ENCODE assay signal across 8 mouse cellular contexts in genomic region chr8:87715731-87716682, GRCm38 (mm10).
A peak's percentile ranks its signal among the peaks of the same experiment; 100 is the strongest.
DNase-seq lines count a peak whose midpoint lies in the region; ATAC-seq and TF ChIP-seq lines count a peak whose summit lies in the region.

No protein-coding gene starts in this region.

- H3K9me3 ChIP-seq in forebrain, embryonic 10.5 days = no peaks in the 10 kb centered on the region
- H3K9me3 ChIP-seq in heart, embryonic 15.5 days (replicated peaks) = no peaks in the 10 kb centered on the region
- H3K9me3 ChIP-seq in liver, embryonic 14.5 days (ENCODE audit: control insufficient read depth, low read length) = no peaks in the 10 kb centered on the region

- TF ChIP-seq POLR2A in brain, embryonic 14.5 days (IDR thresholded peaks at IDR 0.05; ENCODE audit: borderline replicate concordance, extremely low read depth, insufficient read depth, insufficient read length, poor library complexity, severe bottlenecking) = no peak
- TF ChIP-seq POLR2A in olfactory bulb, adult 2 months (IDR thresholded peaks at IDR 0.05; ENCODE audit: insufficient read depth, low read depth, low read length) = no peak

- H3K4me3 ChIP-seq in forebrain, embryonic 10.5 days = peak overlapping the region; percentile 41
- peak overlapping the region; percentile 22 for H3K4me3 ChIP-seq in heart, embryonic 15.5 days
- no peak overlapping the region for H3K4me3 ChIP-seq in liver, embryonic 14.5 days (ENCODE audit: insufficient read depth in 1 of 2, low read depth in 2 of 2, low read length in 2 of 2)
- no peak overlapping the region for H3K4me3 ChIP-seq in olfactory bulb, adult 2 months (ENCODE audit: insufficient read depth, low read depth, low read length)

- TF ChIP-seq EP300 in liver, embryonic 14.5 days (IDR thresholded peaks at IDR 0.05; ENCODE audit: low read depth) = no peak

- no peak overlapping the region for H3K9ac ChIP-seq in heart, embryonic 15.5 days
- no peak overlapping the region for H3K9ac ChIP-seq in liver, embryonic 14.5 days (replicated peaks)

- H3K4me1 ChIP-seq in forebrain, embryonic 10.5 days = peaks cover 77% of the 10 kb centered on the region
- H3K4me1 ChIP-seq in heart, embryonic 15.5 days (replicated peaks) = peaks cover 13% of the 10 kb centered on the region
- H3K4me1 ChIP-seq in liver, embryonic 14.5 days (replicated peaks; ENCODE audit: control insufficient read depth in 2 of 2, insufficient read depth in 2 of 2, low read length in 1 of 2) = no peaks in the 10 kb centered on the region
- H3K4me1 ChIP-seq in olfactory bulb, adult 2 months (ENCODE audit: control insufficient read depth, insufficient read depth, low read length) = peaks cover 8% of the 10 kb centered on the region

- 0 out of 2 replicates have a peak, but pooled peaks cover 8% of the 10 kb centered on the region for H3K36me3 ChIP-seq in forebrain, embryonic 10.5 days (replicated peaks)
- no peaks in the 10 kb centered on the region for H3K36me3 ChIP-seq in heart, embryonic 15.5 days
- H3K36me3 ChIP-seq in liver, embryonic 14.5 days (replicated peaks; ENCODE audit: control insufficient read depth, insufficient read depth, low read depth) = no peaks in the 10 kb centered on the region

- peak; percentile 91 for TF ChIP-seq CTCF in brain, embryonic 14.5 days (IDR thresholded peaks at IDR 0.05; ENCODE audit: borderline replicate concordance, extremely low read depth, insufficient read depth, insufficient read length)
- peak; percentile 86 for TF ChIP-seq CTCF in liver, embryonic 14.5 days (IDR thresholded peaks at IDR 0.05; ENCODE audit: low read depth)
- peak; percentile 69; the same call in 1 of the 2 replicates for TF ChIP-seq CTCF in olfactory bulb, adult 2 months (IDR thresholded peaks at IDR 0.05; ENCODE audit: insufficient read depth, low read depth, low read length)

- peak overlapping the region; percentile 84 for H3K27ac ChIP-seq in forebrain, embryonic 10.5 days
- no peak overlapping the region for H3K27ac ChIP-seq in heart, embryonic 15.5 days
- no peak overlapping the region for H3K27ac ChIP-seq in liver, embryonic 14.5 days
- H3K27ac ChIP-seq in olfactory bulb, adult 2 months (ENCODE audit: insufficient read depth, low read depth, low read length) = no peak overlapping the region

- peak; percentile 21 for DNase-seq in CD4-positive helper T cell, adult 2 months (ENCODE audit: low read depth, low spot score)
- peak; percentile 87 for DNase-seq in brain, embryonic 14.5 days (ENCODE audit: low read depth)
- peak; percentile 72 for DNase-seq in forebrain, embryonic 10.5 days (ENCODE audit: extremely low spot score, low spot score)
- DNase-seq in kidney, postnatal 36 days = peak; percentile 65 to 91
- peak in 1 of 3 experiments; percentile 6 for DNase-seq in liver, embryonic 14.5 days (ENCODE audit: low read depth in 3 of 3, low spot score in 3 of 3)
- DNase-seq in thymus, postnatal 0 days (ENCODE audit: low spot score) = peak; percentile 60

- H3K27me3 ChIP-seq in forebrain, embryonic 10.5 days (ENCODE audit: poor library complexity, severe bottlenecking) = no peaks in the 10 kb centered on the region
- 0 out of 2 replicates have a peak, but pooled peaks cover 3% of the 10 kb centered on the region for H3K27me3 ChIP-seq in heart, embryonic 15.5 days
- H3K27me3 ChIP-seq in liver, embryonic 14.5 days (ENCODE audit: control insufficient read depth, insufficient read depth, low read length) = no peaks in the 10 kb centered on the region

- WGBS in forebrain, embryonic 10.5 days = 7% methylated on average over 24 of the region's 24 CpGs
- 9% methylated on average over 24 of the region's 24 CpGs for WGBS in heart, embryonic 15.5 days
- WGBS in liver, embryonic 14.5 days (ENCODE audit: insufficient replicate concordance) = 27% methylated on average over 24 of the region's 24 CpGs
- 25% methylated on average over 24 of the region's 24 CpGs for WGBS in olfactory bulb, adult 2 months

- H3K4me2 ChIP-seq in heart, embryonic 15.5 days = peak overlapping the region; percentile 51
- no peak overlapping the region for H3K4me2 ChIP-seq in liver, embryonic 14.5 days (ENCODE audit: low read depth)

- no peak for ATAC-seq in heart, embryonic 15.5 days (replicated peaks; ENCODE audit: insufficient number of reproducible peaks, insufficient read depth, low FRiP score, low read depth)
- ATAC-seq in liver, embryonic 14.5 days (ENCODE audit: insufficient read depth) = no peak

Comparison
In these comparisons a context has a peak if more than half of its experiments do, and no peak if none do; other contexts are left out.
1. H3K4me3 ChIP-seq: peak in forebrain, embryonic 10.5 days (single experiment) and heart, embryonic 15.5 days (single experiment); none in liver, embryonic 14.5 days (0 of 2) and olfactory bulb, adult 2 months (single experiment).
2. Peak in every context shown above with its lines, with median percentiles within 50 percentile points of each other: CTCF ChIP-seq.